Mouse (Mus musculus) midbrain, embryonic 11.5 days (tissue): Measurements from ENCODE around the gene Psmb7. TPM values are rescaled to one million over a fixed set of nuclear protein-coding genes. Genes with fewer than 3 reads are reported as not detected.
A peak's percentile ranks its signal among the peaks of the same experiment; 100 is the strongest.

Experiments used
- ATAC-seq: fragments of 200-750 bp; cut with Nextera tagmentation; 2 replicates; pipeline ENCODE4 v1.8.0; 2017; ENCODE audit warnings: moderate TSS enrichment, moderate library complexity; ENCODE audit not compliant: low FRiP score
- DNase-seq: peaks from one replicate; pipeline ENCODE4 v3.0.0; 2015; ENCODE audit warnings: low spot score; ENCODE audit errors: missing footprints
- H3K27ac ChIP-seq: fragments of 300-500 bp; sonication (generic); 2 replicates; pipeline ENCODE4 v1.5.1; 2014; ENCODE audit warnings: low read depth, low read length
- H3K27me3 ChIP-seq: fragments of 300-500 bp; sonication (generic); 2 replicates; pipeline ENCODE4 v1.6.1; 2014; ENCODE audit warnings: mild to moderate bottlenecking, low read length, moderate library complexity, mixed read lengths; ENCODE audit not compliant: control insufficient read depth, insufficient read depth
- H3K36me3 ChIP-seq: fragments of 300-500 bp; sonication (generic); 2 replicates; pipeline ENCODE4 v1.6.1; 2014; ENCODE audit warnings: mild to moderate bottlenecking, low read length, moderate library complexity, mixed read lengths; ENCODE audit not compliant: control insufficient read depth, insufficient read depth
- H3K4me1 ChIP-seq: fragments of 300-500 bp; sonication (generic); 2 replicates; pipeline ENCODE4 v1.6.1; 2014; ENCODE audit warnings: low read length; ENCODE audit not compliant: control insufficient read depth, insufficient read depth
- H3K4me2 ChIP-seq: fragments of 300-500 bp; sonication (generic); 2 replicates; pipeline ENCODE4 v1.6.1; 2014; ENCODE audit warnings: mild to moderate bottlenecking, moderate library complexity
- H3K4me3 ChIP-seq: fragments of 300-500 bp; sonication (generic); 2 replicates; pipeline ENCODE4 v1.5.1; 2014; ENCODE audit warnings: low read depth, low read length
- H3K9ac ChIP-seq: fragments of 300-500 bp; sonication (generic); 2 replicates; pipeline ENCODE4 v1.6.1; 2014; ENCODE audit warnings: low read length
- H3K9me3 ChIP-seq: fragments of 300-500 bp; sonication (generic); 2 replicates; pipeline ENCODE4 v1.6.1; 2016; ENCODE audit warnings: low read length; ENCODE audit not compliant: control insufficient read depth
- WGBS: fragments of 180-500 bp; shearing (Covaris S2); extraction: QIAGEN DNeasy Blood & Tissue Kit; methylation state at CpG from one replicate; pipeline ENCODE4 v1.1.7; 2014; 5-methylcytosine and 5-hydroxymethylcytosine counted together
- polyA plus RNA-seq: library from polyadenylated mRNA; unstranded; fragments of >200 nt; fragmentation: Nextera tagmentation; extraction: Ambion mirVana; gene quantifications from 2 replicates; pipeline ENCODE4 v1.2.1, GENCODE M21; 2014

Psmb7 gene
- 345 and 351 TPM in 2 replicates for polyA plus RNA-seq

GRCm38 (mm10) chr2:38643625-38644427 lies at the start of gene Psmb7:
Psmb7 (minus strand) TSS chr2:38644087.
- 2% methylated on average over 52 of the region's 52 CpGs for WGBS
- peaks cover 4% of the 10 kb centered on the region; the same call in 1 of the 2 replicates for H3K36me3 ChIP-seq
- peak; percentile 98 for DNase-seq
- peak within 1 kb of the TSS; percentile 89 for H3K9ac ChIP-seq
- peaks cover 6% of the 10 kb centered on the region; the same call in 1 of the 2 replicates for H3K4me1 ChIP-seq
- H3K4me3 ChIP-seq, result peak within 1 kb of the TSS; percentile 89
- H3K9me3 ChIP-seq, result no peaks in the 10 kb centered on the region
- H3K27ac ChIP-seq, result peak within 1 kb of the TSS; percentile 41; the same call in 1 of the 2 replicates
- ATAC-seq, result peak; percentile 89
- H3K27me3 ChIP-seq, result no peaks in the 10 kb centered on the region
- H3K4me2 ChIP-seq, result peak within 1 kb of the TSS; percentile 87

- Histone ChIP-seq H3K9me3 (no peaks in the 10 kb centered on the region), H3K4me3 (no peak overlapping the region), H3K36me3 (no peaks in the 10 kb centered on the region), H3K4me1 (peaks cover 31% of the 10 kb centered on the region), H3K9ac (no peak overlapping the region), H3K4me2 (no peak overlapping the region), H3K27ac (no peak overlapping the region), H3K27me3 (peaks cover 18% of the 10 kb centered on the region)
- ATAC-seq, result no peak
- 23% methylated on average over 8 of the region's 8 CpGs for WGBS
- DNase-seq, result no peak
Observed at GRCm38 (mm10) chr2:38691542-38691941, 47.7 kb upstream of the Psmb7 start.

- DNase-seq (peak; percentile 88), ATAC-seq (no peak)
- Histone ChIP-seq H3K9me3 (no peaks in the 10 kb centered on the region), H3K4me3 (no peak overlapping the region), H3K4me1 (peaks cover 16% of the 10 kb centered on the region), H3K9ac (no peak overlapping the region), H3K4me2 (no peak overlapping the region), H3K27ac (no peak overlapping the region), H3K36me3 (no peaks in the 10 kb centered on the region), H3K27me3 (peaks cover 12% of the 10 kb centered on the region)
- WGBS, result 63% methylated on average over 1 of the region's 1 CpGs
Observed at GRCm38 (mm10) chr2:38689881-38690280, 46.0 kb upstream of the Psmb7 start.

- Histone ChIP-seq H3K4me1 (peaks cover 14% of the 10 kb centered on the region), H3K27me3 (peaks cover 10% of the 10 kb centered on the region)
- DNase-seq, result peak; percentile 98
Observed at GRCm38 (mm10) chr2:38688791-38689520, 45.1 kb upstream of the Psmb7 start.

GRCm38 (mm10) chr2:38685746-38686145 lies 41.9 kb upstream of the Psmb7 start:
- H3K4me3 ChIP-seq, result no peak overlapping the region
- 76% methylated on average over 3 of the region's 3 CpGs for WGBS
- H3K4me2 ChIP-seq, result no peak overlapping the region
- no peak overlapping the region for H3K27ac ChIP-seq
- H3K9ac ChIP-seq, result no peak overlapping the region
- no peaks in the 10 kb centered on the region for H3K36me3 ChIP-seq
- H3K9me3 ChIP-seq, result no peaks in the 10 kb centered on the region
- ATAC-seq, result no peak
- no peak for DNase-seq
- H3K27me3 ChIP-seq, result peaks cover 5% of the 10 kb centered on the region; the same call in 1 of the 2 replicates
- H3K4me1 ChIP-seq, result peaks cover 14% of the 10 kb centered on the region

More at GRCm38 (mm10) chr2:38688791-38689520, 45.1 kb upstream of the Psmb7 start:
- Histone ChIP-seq H3K4me2 (peak overlapping the region; percentile 48), H3K36me3 (no peaks in the 10 kb centered on the region), H3K9me3 (no peaks in the 10 kb centered on the region), H3K27ac (peak overlapping the region; percentile 11; the same call in 1 of the 2 replicates), H3K4me3 (peak overlapping the region; percentile 29), H3K9ac (peak overlapping the region; percentile 66)
- ATAC-seq, result peak; percentile 93
- 2% methylated on average over 29 of the region's 29 CpGs for WGBS

GRCm38 (mm10) chr2:38683083-38683482 lies 39.2 kb upstream of the Psmb7 start:
- WGBS, result 72% methylated on average over 5 of the region's 5 CpGs
- H3K4me2 ChIP-seq, result no peak overlapping the region
- H3K9me3 ChIP-seq, result no peaks in the 10 kb centered on the region
- DNase-seq (no peak), ATAC-seq (no peak)
- no peak overlapping the region for H3K27ac ChIP-seq
- H3K36me3 ChIP-seq, result no peaks in the 10 kb centered on the region
- H3K4me1 ChIP-seq, result peaks cover under 1% of the 10 kb centered on the region
- H3K4me3 ChIP-seq, result no peak overlapping the region
- H3K27me3 ChIP-seq, result no peaks in the 10 kb centered on the region
- no peak overlapping the region for H3K9ac ChIP-seq

- Histone ChIP-seq H3K9me3 (no peaks in the 10 kb centered on the region), H3K27me3 (no peaks in the 10 kb centered on the region), H3K4me3 (no peak overlapping the region), H3K9ac (no peak overlapping the region), H3K4me1 (no peaks in the 10 kb centered on the region), H3K4me2 (no peak overlapping the region), H3K36me3 (no peaks in the 10 kb centered on the region), H3K27ac (no peak overlapping the region)
- 93% methylated on average over 5 of the region's 5 CpGs for WGBS
- DNase-seq (no peak), ATAC-seq (no peak)
Observed at GRCm38 (mm10) chr2:38682209-38682608, 38.3 kb upstream of the Psmb7 start.

- Histone ChIP-seq H3K4me3 (no peak overlapping the region), H3K27me3 (no peaks in the 10 kb centered on the region), H3K4me1 (no peaks in the 10 kb centered on the region), H3K36me3 (no peaks in the 10 kb centered on the region), H3K9ac (no peak overlapping the region), H3K4me2 (no peak overlapping the region), H3K27ac (no peak overlapping the region), H3K9me3 (no peaks in the 10 kb centered on the region)
- DNase-seq (peak; percentile 71), ATAC-seq (no peak)
Observed at GRCm38 (mm10) chr2:38678947-38679346, 35.1 kb upstream of the Psmb7 start.
